Mouse (Mus musculus): Measurements from ENCODE around the gene Lag3.

DNA sequence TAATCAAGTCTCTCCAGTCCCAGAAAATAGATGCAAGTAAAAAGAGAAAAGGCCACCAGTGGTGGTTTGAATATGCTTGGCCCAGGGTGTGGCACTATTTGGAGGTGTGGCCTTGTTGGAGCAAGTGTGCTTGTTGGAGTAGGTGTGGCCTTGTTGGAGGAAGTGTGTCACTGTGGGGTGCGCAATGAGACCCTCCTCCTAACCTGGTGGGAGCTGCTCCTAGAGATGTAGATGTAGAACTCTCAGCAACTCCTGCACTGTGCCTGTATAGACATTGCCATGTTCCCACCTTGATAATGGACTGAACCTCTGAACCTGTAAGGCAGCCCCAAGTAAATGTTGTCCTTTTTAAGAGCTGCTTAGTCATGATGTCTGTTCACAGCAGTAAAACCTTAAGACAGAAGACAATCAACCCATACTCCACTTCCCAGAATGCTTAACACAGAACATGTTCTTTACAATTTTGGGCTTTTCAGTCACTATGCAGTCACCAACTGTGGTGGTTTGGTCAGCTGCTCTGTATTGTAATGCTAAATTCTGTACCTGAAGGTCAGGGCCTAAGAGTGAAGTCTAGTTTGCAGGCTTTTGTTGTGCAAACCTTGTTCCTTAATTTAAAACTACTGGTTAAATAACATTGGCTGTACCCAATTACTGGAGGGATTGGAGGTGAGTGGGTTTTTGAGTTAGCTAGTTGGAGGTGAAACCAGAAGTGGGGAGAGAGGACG is 42.6 kb upstream of the Lag3 start:
- no peak for TF ChIP-seq TAL1 (IDR thresholded peaks at IDR 0.05; ENCODE audit: low read length)
- TF ChIP-seq GATA1 (IDR thresholded peaks at IDR 0.05; ENCODE audit: low read length) = no peak

Measured in erythroblast, embryonic 14.5 days (primary cell).